Mouse (Mus musculus) CH12.LX (cell line): ENCODE data around the gene 2200002J24Rik.

ENCODE experiments used
- CTCF ChIP-seq, 2 experiments: IDR thresholded peaks in 1 of 2; conservative IDR thresholded peaks in 1 of 2; 2 replicates each; pipeline ENCODE4 v1.5.1; 2011 to 2012; ENCODE audit warnings: low read depth in 2 of 2, low read length in 2 of 2, improper control_type of control experiment in 1 of 2, inconsistent platforms in 1 of 2, mild to moderate bottlenecking in 1 of 2, moderate library complexity in 1 of 2
- EP300 ChIP-seq: IDR thresholded peaks from 2 replicates; pipeline ENCODE4 v1.6.1; 2011; ENCODE audit warnings: low read length, improper control_type of control experiment
- POLR2A ChIP-seq: IDR thresholded peaks from 2 replicates; pipeline ENCODE4 v1.6.1; 2011; ENCODE audit warnings: low read depth, mild to moderate bottlenecking, improper control_type of control experiment, low read length
- POLR2AphosphoS2 ChIP-seq: IDR thresholded peaks from 2 replicates; pipeline ENCODE4 v1.6.1; 2011; ENCODE audit warnings: low read depth, low read length, improper control_type of control experiment
- TCF12 ChIP-seq: IDR thresholded peaks from 2 replicates; pipeline ENCODE4 v1.6.1; 2014; ENCODE audit warnings: low read depth, mild to moderate bottlenecking, inconsistent platforms, low read length, improper control_type of control experiment

DNA sequence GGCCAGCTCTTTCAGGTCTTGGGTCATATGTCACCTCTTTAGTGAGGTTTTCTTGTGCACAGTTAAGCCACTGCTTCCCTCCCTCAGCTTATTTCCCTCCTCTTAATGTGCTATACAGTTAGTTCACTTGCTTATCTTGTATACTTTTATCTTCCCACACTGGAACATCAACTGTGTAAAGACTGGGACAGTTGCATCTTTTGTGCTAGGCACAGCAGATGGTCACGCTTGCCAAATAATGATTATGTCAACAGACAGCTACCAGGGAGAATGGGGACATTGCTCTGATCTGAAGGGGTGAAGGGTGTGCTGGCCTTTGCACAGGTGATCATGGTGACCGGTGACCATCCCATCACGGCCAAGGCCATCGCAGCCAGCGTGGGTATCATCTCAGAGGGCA, 20.9 kb downstream of the 2200002J24Rik start:
- TF ChIP-seq CTCF (conservative IDR thresholded peaks at IDR 0.05 in 1 of 2, IDR thresholded peaks at IDR 0.05 in 1 of 2; ENCODE audit: low read depth in 2 of 2, low read length in 2 of 2) (no peak), TCF12 (no peak), POLR2AphosphoS2 (no peak), EP300 (no peak), POLR2A (no peak)
